In the genomic region with DNA sequence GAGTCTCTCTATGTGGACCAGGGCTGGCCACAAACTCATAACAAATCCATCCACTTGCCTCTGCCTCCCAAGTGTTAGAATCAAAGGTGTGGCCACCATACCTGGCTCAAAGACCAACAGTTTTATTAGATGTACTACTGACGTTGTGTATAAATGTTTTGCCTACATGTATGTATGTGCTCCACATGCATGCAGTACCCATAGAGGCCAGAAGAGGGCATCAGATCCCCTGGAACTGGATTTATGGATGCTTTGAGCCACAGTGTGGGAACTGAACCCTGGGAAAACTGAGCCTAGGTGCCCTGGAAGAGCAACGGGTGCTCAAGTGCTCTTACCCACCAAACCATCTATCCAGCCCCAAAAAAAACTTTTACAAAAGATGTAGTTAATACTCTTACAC, we compare ENCODE assay signal across 12 mouse cellular contexts. TPM values are rescaled to one million over a fixed set of nuclear protein-coding genes. Genes with fewer than 3 reads are reported as not detected.
A peak's percentile ranks its signal among the peaks of the same experiment; 100 is the strongest.
DNase-seq lines count a peak whose midpoint lies in the region; ATAC-seq and TF ChIP-seq lines count a peak whose summit lies in the region.
"Had no signal": no experiment of that assay in that cellular context is flagged by ENCODE, and none has a peak within 500 bp of the region (broad histone marks: within the 10 kb centered on the region; RNA-seq: fewer than 3 reads in every experiment).

No protein-coding gene starts in this region.

- in situ Hi-C loops in ES-E14 (cut with MboI; ENCODE audit: low sequenced_read_pairs in 2 of 2, unreplicated experiment in 2 of 2), result loop anchor here in 1 of 2 experiments (10.0 kb wide), 1 partner anchor 166 kb away; no protein-coding TSS in a partner anchor

- intact Hi-C loops in gastrocnemius, adult 2 months (cut with DNase I), result loop anchor here (5.0 kb wide), 1 partner anchor 163 kb away; no protein-coding TSS in a partner anchor

- peaks cover 4 to 5% of the 10 kb centered on the region in 2 experiments; a peak in 3 of 4 replicates for H3K4me1 ChIP-seq in liver, embryonic 14.5 days (replicated peaks; ENCODE audit: control insufficient read depth in 2 of 2, insufficient read depth in 2 of 2, low read length in 1 of 2)
- H3K4me1 ChIP-seq in liver, embryonic 12.5 days, result peaks cover 17% of the 10 kb centered on the region
- 0 out of 4 replicates have a peak, but pooled peaks cover 0 to 1% of the 10 kb centered on the region in 2 experiments for H3K4me1 ChIP-seq in ES-E14 (ENCODE audit: control insufficient read depth in 2 of 2, insufficient read depth in 2 of 2, low read length in 2 of 2, poor library complexity in 1 of 2)

- H3K27me3 ChIP-seq in liver, embryonic 14.5 days (ENCODE audit: control insufficient read depth, insufficient read depth, low read length), result no peaks in the 10 kb centered on the region
- no peaks in the 10 kb centered on the region for H3K27me3 ChIP-seq in liver, embryonic 12.5 days (replicated peaks)
- H3K27me3 ChIP-seq: megakaryocyte, embryonic 14.5 days had no signal

- H3K9ac ChIP-seq in liver, embryonic 14.5 days (replicated peaks), result no peak overlapping the region
- H3K9ac ChIP-seq in liver, embryonic 12.5 days, result no peak overlapping the region
- H3K9ac ChIP-seq in ES-E14 (ENCODE audit: insufficient read depth, low read depth, low read length, poor library complexity, severe bottlenecking), result no peak overlapping the region

- WGBS in liver, embryonic 14.5 days (ENCODE audit: insufficient replicate concordance), result 75% methylated on average over 2 of the region's 2 CpGs
- 87% methylated on average over 2 of the region's 2 CpGs for WGBS in liver, embryonic 12.5 days (ENCODE audit: insufficient replicate concordance)

- H3K4me3 ChIP-seq in gastrocnemius, adult 2 months, result no peak overlapping the region
- no peak overlapping the region for H3K4me3 ChIP-seq in liver, embryonic 14.5 days (ENCODE audit: insufficient read depth in 1 of 2, low read depth in 2 of 2, low read length in 2 of 2)
- no peak overlapping the region for H3K4me3 ChIP-seq in liver, embryonic 12.5 days
- no peak overlapping the region for H3K4me3 ChIP-seq in ES-E14 (ENCODE audit: insufficient read depth in 1 of 2, low read depth in 1 of 2, low read length in 2 of 2, poor library complexity in 1 of 2, severe bottlenecking in 1 of 2)
- H3K4me3 ChIP-seq: megakaryocyte, embryonic 14.5 days had no signal

- no peak for TF ChIP-seq EP300 in liver, embryonic 14.5 days (IDR thresholded peaks at IDR 0.05; ENCODE audit: low read depth)

- peak; percentile 52 for TF ChIP-seq CTCF in gastrocnemius, adult 2 months (IDR thresholded peaks at IDR 0.05)
- TF ChIP-seq CTCF in liver, embryonic 14.5 days (IDR thresholded peaks at IDR 0.05; ENCODE audit: low read depth), result peak; percentile 75

- peaks cover 10% of the 10 kb centered on the region for H3K36me3 ChIP-seq in liver, embryonic 14.5 days (replicated peaks; ENCODE audit: control insufficient read depth, insufficient read depth, low read depth)
- H3K36me3 ChIP-seq in liver, embryonic 12.5 days, result peaks cover 53% of the 10 kb centered on the region
- H3K36me3 ChIP-seq in ES-E14 (ENCODE audit: control insufficient read depth, insufficient read depth, low read length, poor library complexity, severe bottlenecking), result no peaks in the 10 kb centered on the region; the same call in 1 of the 2 replicates

- no peak for DNase-seq in gastrocnemius, adult 2 months
- DNase-seq in gastrocnemius, adult 8-10 months (ENCODE audit: low spot score in 2 of 2), result no peak
- no peak for DNase-seq in liver, embryonic 14.5 days (ENCODE audit: low read depth in 3 of 3, low spot score in 3 of 3)
- DNase-seq in ES-E14 (ENCODE audit: low read depth, low spot score), result peak; percentile 38
- DNase-seq in induced T-regulatory cell, adult 2 months (ENCODE audit: low read depth), result peak; percentile 63
- DNase-seq in adrenal gland, adult 18-20 months (ENCODE audit: low spot score in 2 of 2), result no peak
- DNase-seq: adrenal gland, adult 8-10 months; cerebellum, adult 11 months; gastrocnemius, postnatal 14 days had no signal

- H3K9me3 ChIP-seq in liver, embryonic 14.5 days (ENCODE audit: control insufficient read depth, low read length), result no peaks in the 10 kb centered on the region
- H3K9me3 ChIP-seq in liver, embryonic 12.5 days (replicated peaks), result 0 out of 2 replicates have a peak, but pooled peaks cover 3% of the 10 kb centered on the region
- H3K9me3 ChIP-seq in ES-E14 (ENCODE audit: control insufficient read depth, insufficient read depth, low read depth, low read length), result no peaks in the 10 kb centered on the region

- H3K27ac ChIP-seq in gastrocnemius, adult 2 months, result no peak overlapping the region
- no peak overlapping the region for H3K27ac ChIP-seq in liver, embryonic 14.5 days
- H3K27ac ChIP-seq in liver, embryonic 12.5 days, result no peak overlapping the region
- H3K27ac ChIP-seq in ES-E14 (ENCODE audit: insufficient read depth, low read depth, low read length, poor library complexity, severe bottlenecking), result no peak overlapping the region

- no peak overlapping the region for H3K4me2 ChIP-seq in liver, embryonic 14.5 days (ENCODE audit: low read depth)
- no peak overlapping the region for H3K4me2 ChIP-seq in liver, embryonic 12.5 days

- no peak for ATAC-seq in liver, embryonic 14.5 days (ENCODE audit: insufficient read depth)
- no peak for ATAC-seq in liver, embryonic 12.5 days
- no peak for ATAC-seq in monocyte, adult 5-6 weeks (replicated peaks; ENCODE audit: insufficient number of reproducible peaks, low FRiP score, low TSS enrichment, poor library complexity, severe bottlenecking)

TF ChIP-seq in ES-E14, 5 proteins besides CTCF, POLR2A, EP300 and RAD21:
- TF ChIP-seq ZNF384 (IDR thresholded peaks at IDR 0.05; ENCODE audit: low read depth, low read length), result no peak
- no peak for TF ChIP-seq MAFK (IDR thresholded peaks at IDR 0.05; ENCODE audit: insufficient read depth, low read depth, low read length)
- peak; percentile 27; the same call in 1 of the 2 replicates for TF ChIP-seq ZC3H11A (IDR thresholded peaks at IDR 0.05; ENCODE audit: borderline replicate concordance, low read depth, low read length)

RNA-seq across cellular contexts. Expression of a gene that starts 4.7 kb away (rescaled TPM):
- total RNA-seq in gastrocnemius, adult 2 months (2021), result 10 to 100 TPM; 36.8 to 37.0 TPM
- total RNA-seq in gastrocnemius, adult 8-10 months (2022), result 10 to 100 TPM; 37.4 to 45.4 (median 40.5) TPM
- polyA plus RNA-seq in liver, embryonic 14.5 days (2012; rRNA removed), result 17.8 and 18.4 TPM in 2 replicates
- 16.6 and 17.1 TPM in 2 replicates for polyA plus RNA-seq in liver, embryonic 14.5 days (2014; fragmentation: Nextera tagmentation; extraction: Ambion mirVana)
- 23.7 and 25.7 TPM in 2 replicates for polyA plus RNA-seq in liver, embryonic 12.5 days (2016; fragmentation: Nextera tagmentation; extraction: Ambion mirVana)
- total RNA-seq in ES-E14 (2012; rRNA removed), result 13.8 and 15.6 TPM in 2 replicates
- total RNA-seq in monocyte, adult 5-6 weeks (2017), result 146 to 183 TPM (median 155 TPM) in 3 replicates
- 10 to 100 TPM; 41.6 to 49.4 TPM for total RNA-seq in adrenal gland, adult 18-20 months (2021)

RNA-seq across cellular contexts. Expression of a gene that starts 17.0 kb away (rescaled TPM):
- total RNA-seq in gastrocnemius, adult 2 months (2021), result 10 to 100 TPM; 26.9 to 33.3 TPM
- 10 to 100 TPM; 28.5 to 32.6 (median 30.3) TPM for total RNA-seq in gastrocnemius, adult 8-10 months (2022)
- 6.2 and 8.8 TPM in 2 replicates for polyA plus RNA-seq in liver, embryonic 14.5 days (2012; rRNA removed)
- polyA plus RNA-seq in liver, embryonic 14.5 days (2014; fragmentation: Nextera tagmentation; extraction: Ambion mirVana), result 18.5 and 23.6 TPM in 2 replicates
- 41.2 and 42.7 TPM in 2 replicates for polyA plus RNA-seq in liver, embryonic 12.5 days (2016; fragmentation: Nextera tagmentation; extraction: Ambion mirVana)
- 92.3 and 118 TPM in 2 replicates for total RNA-seq in ES-E14 (2012; rRNA removed)
- 11.7 to 38.6 TPM (median 24.4 TPM) in 3 replicates for total RNA-seq in monocyte, adult 5-6 weeks (2017)
- total RNA-seq in adrenal gland, adult 18-20 months (2021), result 10 to 100 TPM; 38.8 to 40.4 TPM

Comparison
In these comparisons a context has a peak if more than half of its experiments do, and no peak if none do; other contexts are left out.
1. DNase-seq: peak in ES-E14 (single experiment) and induced T-regulatory cell, adult 2 months (single experiment); none in gastrocnemius, adult 2 months (single experiment), gastrocnemius, adult 8-10 months (0 of 2), liver, embryonic 14.5 days (0 of 3) and adrenal gland, adult 18-20 months (0 of 2).